Mouse (Mus musculus) neural tube, embryonic 14.5 days (tissue): ENCODE measurements around the gene 1700092M07Rik. TPM values are rescaled to one million over a fixed set of nuclear protein-coding genes. Genes with fewer than 3 reads are reported as not detected.

ENCODE experiments used
- ATAC-seq: fragments of 200-750 bp; cut with Nextera tagmentation; 2 replicates; pipeline ENCODE4 v1.8.0; 2017; ENCODE audit warnings: low read depth, mild to moderate bottlenecking, moderate TSS enrichment, moderate library complexity
- H3K27ac ChIP-seq: fragments of 300-500 bp; sonication (generic); 2 replicates; pipeline ENCODE4 v1.5.1; 2014; ENCODE audit warnings: low read depth, mild to moderate bottlenecking, control low read depth, low read length, moderate library complexity, mixed read lengths
- H3K27me3 ChIP-seq: fragments of 300-500 bp; sonication (generic); 2 replicates; pipeline ENCODE4 v1.6.1; 2014; ENCODE audit warnings: low read length; ENCODE audit not compliant: control insufficient read depth, insufficient read depth
- H3K36me3 ChIP-seq: fragments of 300-500 bp; sonication (generic); 2 replicates; pipeline ENCODE4 v1.6.1; 2014; ENCODE audit warnings: low read length, mixed read lengths; ENCODE audit not compliant: control insufficient read depth, insufficient read depth
- H3K4me1 ChIP-seq: fragments of 300-500 bp; sonication (generic); 2 replicates; pipeline ENCODE4 v1.6.1; 2014; ENCODE audit warnings: low read length; ENCODE audit not compliant: control insufficient read depth, insufficient read depth
- H3K4me2 ChIP-seq: fragments of 300-500 bp; sonication (generic); 2 replicates; pipeline ENCODE4 v1.6.1; 2014; ENCODE audit warnings: mild to moderate bottlenecking, low read depth, low read length, control low read depth
- H3K4me3 ChIP-seq: fragments of 300-500 bp; sonication (generic); 2 replicates; pipeline ENCODE4 v1.5.1; 2014; ENCODE audit warnings: low read depth, low read length, control low read depth, mixed read lengths
- H3K9ac ChIP-seq: fragments of 300-500 bp; sonication (generic); replicated peaks from 2 replicates; pipeline ENCODE4 v1.6.1; 2014; ENCODE audit warnings: low read depth, mild to moderate bottlenecking, control low read depth, low read length, mixed read lengths
- H3K9me3 ChIP-seq: fragments of 300-500 bp; sonication (generic); 2 replicates; pipeline ENCODE4 v1.6.1; 2016; ENCODE audit warnings: low read length; ENCODE audit not compliant: control insufficient read depth
- WGBS: fragments of 180-500 bp; shearing (Covaris S2); extraction: QIAGEN DNeasy Blood & Tissue Kit; methylation state at CpG from one replicate; pipeline ENCODE4 v1.1.7; 2014; 5-methylcytosine and 5-hydroxymethylcytosine counted together
- polyA plus RNA-seq: library from polyadenylated mRNA; unstranded; fragments of >200 nt; fragmentation: Nextera tagmentation; extraction: Ambion mirVana; gene quantifications from 2 replicates; pipeline ENCODE4 v1.2.1, GENCODE M21; 2014

Gene 1700092M07Rik
- polyA plus RNA-seq = 1.8 and 2.6 TPM in 2 replicates

GRCm38 (mm10) chr19:8740603-8741002 lies at the start of gene 1700092M07Rik:
Gene 1700092M07Rik, plus strand, starts transcription at chr19:8740718.
- peaks cover 11% of the 10 kb centered on the region for H3K4me1 ChIP-seq
- H3K27me3 ChIP-seq = no peaks in the 10 kb centered on the region
- peak within 1 kb of the TSS; percentile 79 for H3K9ac ChIP-seq
- no peak; the same call in 1 of the 2 replicates for ATAC-seq
- 71% methylated on average over 14 of the region's 14 CpGs for WGBS
- H3K9me3 ChIP-seq = no peaks in the 10 kb centered on the region
- peak within 1 kb of the TSS; percentile 93 for H3K27ac ChIP-seq
- H3K4me3 ChIP-seq = peak within 1 kb of the TSS; percentile 83
- peaks cover 35% of the 10 kb centered on the region for H3K36me3 ChIP-seq
- H3K4me2 ChIP-seq = peak within 1 kb of the TSS; percentile 45

GRCm38 (mm10) chr19:8691871-8692539 lies 48.5 kb upstream of the 1700092M07Rik start:
- Histone ChIP-seq H3K27me3 (no peaks in the 10 kb centered on the region), H3K4me3 (no peak overlapping the region), H3K27ac (no peak overlapping the region), H3K9ac (no peak overlapping the region), H3K4me1 (no peaks in the 10 kb centered on the region), H3K4me2 (no peak overlapping the region), H3K36me3 (no peaks in the 10 kb centered on the region), H3K9me3 (no peaks in the 10 kb centered on the region)
- 51% methylated on average over 9 of the region's 9 CpGs for WGBS
- ATAC-seq = no peak

- Histone ChIP-seq H3K36me3 (no peaks in the 10 kb centered on the region), H3K4me2 (no peak overlapping the region), H3K4me1 (no peaks in the 10 kb centered on the region), H3K27ac (no peak overlapping the region), H3K9me3 (no peaks in the 10 kb centered on the region), H3K9ac (no peak overlapping the region), H3K27me3 (no peaks in the 10 kb centered on the region), H3K4me3 (no peak overlapping the region)
- ATAC-seq = no peak
- WGBS = 60% methylated on average over 5 of the region's 5 CpGs
These were observed 47.8 kb upstream of the 1700092M07Rik start for GRCm38 (mm10) chr19:8692740-8693139.

GRCm38 (mm10) chr19:8695330-8695729 lies 45.2 kb upstream of the 1700092M07Rik start:
- Histone ChIP-seq H3K9me3 (no peaks in the 10 kb centered on the region), H3K4me1 (no peaks in the 10 kb centered on the region), H3K9ac (no peak overlapping the region), H3K4me3 (no peak overlapping the region), H3K27ac (no peak overlapping the region), H3K36me3 (no peaks in the 10 kb centered on the region), H3K4me2 (no peak overlapping the region), H3K27me3 (no peaks in the 10 kb centered on the region)
- no peak for ATAC-seq
- WGBS = 66% methylated on average over 6 of the region's 6 CpGs

GRCm38 (mm10) chr19:8699652-8700051 lies 40.9 kb upstream of the 1700092M07Rik start:
- no peak for ATAC-seq
- no peaks in the 10 kb centered on the region for H3K9me3 ChIP-seq
- 83% methylated on average over 9 of the region's 9 CpGs for WGBS
- H3K36me3 ChIP-seq = no peaks in the 10 kb centered on the region
- no peak overlapping the region for H3K4me2 ChIP-seq
- H3K27me3 ChIP-seq = no peaks in the 10 kb centered on the region
- no peaks in the 10 kb centered on the region for H3K4me1 ChIP-seq
- H3K9ac ChIP-seq = no peak overlapping the region
- H3K4me3 ChIP-seq = no peak overlapping the region
- H3K27ac ChIP-seq = no peak overlapping the region

- no peak overlapping the region for H3K4me3 ChIP-seq
- no peak for ATAC-seq
- no peaks in the 10 kb centered on the region for H3K4me1 ChIP-seq
- 45% methylated on average over 3 of the region's 3 CpGs for WGBS
- no peaks in the 10 kb centered on the region for H3K27me3 ChIP-seq
- H3K4me2 ChIP-seq = no peak overlapping the region
- H3K27ac ChIP-seq = no peak overlapping the region
- H3K36me3 ChIP-seq = peaks cover 6% of the 10 kb centered on the region; the same call in 1 of the 2 replicates
- no peak overlapping the region for H3K9ac ChIP-seq
- no peaks in the 10 kb centered on the region for H3K9me3 ChIP-seq
These were observed 38.1 kb upstream of the 1700092M07Rik start for GRCm38 (mm10) chr19:8702458-8702857.

- Histone ChIP-seq H3K27ac (no peak overlapping the region), H3K4me3 (no peak overlapping the region), H3K4me1 (no peaks in the 10 kb centered on the region), H3K9me3 (no peaks in the 10 kb centered on the region), H3K27me3 (no peaks in the 10 kb centered on the region), H3K4me2 (no peak overlapping the region), H3K9ac (no peak overlapping the region), H3K36me3 (peaks cover 17% of the 10 kb centered on the region)
- WGBS = 58% methylated on average over 4 of the region's 4 CpGs
- no peak for ATAC-seq
These were observed 36.9 kb upstream of the 1700092M07Rik start for GRCm38 (mm10) chr19:8703571-8703970.

GRCm38 (mm10) chr19:8705026-8705708 lies 35.4 kb upstream of the 1700092M07Rik start:
- no peak overlapping the region for H3K4me3 ChIP-seq
- no peaks in the 10 kb centered on the region for H3K9me3 ChIP-seq
- no peak overlapping the region for H3K27ac ChIP-seq
- H3K4me2 ChIP-seq = no peak overlapping the region
- no peaks in the 10 kb centered on the region for H3K27me3 ChIP-seq
- H3K36me3 ChIP-seq = peaks cover 33% of the 10 kb centered on the region
- no peak for ATAC-seq
- 69% methylated on average over 6 of the region's 6 CpGs for WGBS
- no peak overlapping the region for H3K9ac ChIP-seq
- peaks cover under 1% of the 10 kb centered on the region; the same call in 1 of the 2 replicates for H3K4me1 ChIP-seq

GRCm38 (mm10) chr19:8706132-8706667 lies 34.3 kb upstream of the 1700092M07Rik start:
- H3K27ac ChIP-seq = no peak overlapping the region
- 84% methylated on average over 7 of the region's 7 CpGs for WGBS
- no peak overlapping the region for H3K9ac ChIP-seq
- H3K9me3 ChIP-seq = no peaks in the 10 kb centered on the region
- 0 out of 2 replicates have a peak, but pooled peaks have one; percentile 25 for ATAC-seq
- no peak overlapping the region for H3K4me3 ChIP-seq
- H3K36me3 ChIP-seq = peaks cover 36% of the 10 kb centered on the region
- H3K4me2 ChIP-seq = no peak overlapping the region
- peaks cover 4% of the 10 kb centered on the region; the same call in 1 of the 2 replicates for H3K4me1 ChIP-seq
- no peaks in the 10 kb centered on the region for H3K27me3 ChIP-seq
